Mouse (Mus musculus) right cerebral cortex, postnatal 25 days (tissue): ENCODE measurements around the gene Mrps5.
"Not testable (repeated sequence)": the region's sequence is repeated elsewhere in the genome, so short reads cannot be mapped to it uniquely, and the experiment has no call there.

Source experiments
- DNase-seq: peaks from one replicate; pipeline ENCODE4 v3.0.0; 2022

Gene Mrps5

DNA sequence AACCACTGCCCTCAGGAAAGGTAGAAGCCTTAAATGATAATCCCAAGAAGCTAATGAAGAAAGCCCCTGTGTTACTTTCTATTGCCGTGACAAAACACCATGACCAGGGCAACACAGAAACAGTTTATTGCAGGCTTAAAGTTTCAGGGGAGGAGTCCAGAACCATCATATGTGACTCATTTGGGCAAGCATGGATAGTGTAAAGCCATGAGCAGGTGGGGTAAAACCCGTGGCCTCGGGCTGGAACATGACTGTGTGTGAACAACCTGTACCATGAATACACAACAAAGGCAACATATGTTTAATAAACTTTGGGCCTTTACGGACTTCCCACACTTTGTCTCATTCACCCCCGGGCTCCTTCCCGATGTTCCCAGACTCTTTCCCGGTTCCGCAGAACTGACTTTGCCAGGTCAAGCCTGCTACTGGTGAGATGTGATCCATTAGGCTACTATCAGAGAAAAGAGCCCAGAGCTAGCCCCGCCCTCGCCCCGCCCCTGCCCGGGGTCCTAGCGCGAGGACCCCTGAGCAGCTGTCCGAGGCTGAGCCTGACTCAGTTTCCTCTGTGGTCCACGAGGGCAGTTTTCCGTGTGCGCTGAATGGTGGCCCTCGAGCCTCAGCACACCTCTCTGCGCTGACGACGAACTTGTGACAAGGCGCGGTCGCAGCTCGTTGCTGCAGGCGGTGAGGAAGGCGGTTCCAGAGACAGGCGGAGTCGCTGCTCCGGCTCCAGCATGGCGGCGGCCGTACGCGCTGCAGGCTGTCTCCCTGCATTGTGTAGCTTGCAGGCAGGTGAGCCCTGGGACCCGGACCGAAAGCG, at the start of gene Mrps5, which contains the start of gene Zfp661:
Gene Mrps5, plus strand, starts transcription at position 529 of the 820 bp plus-strand sequence.
Gene Zfp661, minus strand, starts transcription at position 401 of the 820 bp plus-strand sequence.
- peak; percentile 85 for DNase-seq

DNA sequence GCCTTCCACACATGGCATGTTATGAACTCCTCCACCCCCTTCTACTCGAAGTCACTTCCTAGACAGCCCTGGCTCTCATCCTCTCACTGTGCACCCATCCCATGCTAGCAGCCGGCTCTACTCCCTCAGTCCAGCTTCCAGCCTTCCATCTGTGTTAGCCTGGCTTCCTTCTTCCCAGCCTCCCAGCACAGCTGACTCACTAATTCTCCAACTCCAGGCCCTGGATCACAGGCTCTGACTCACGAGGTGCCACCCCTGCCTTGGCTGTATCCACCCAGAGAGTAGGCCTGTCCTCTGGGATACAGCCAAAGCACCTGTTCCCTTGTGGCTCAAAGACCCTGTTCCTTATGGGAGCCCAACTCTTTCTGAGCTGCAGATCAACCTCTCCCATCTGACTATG, 49.5 kb upstream of the Mrps5 start:
- peak; percentile 71 for DNase-seq

DNA sequence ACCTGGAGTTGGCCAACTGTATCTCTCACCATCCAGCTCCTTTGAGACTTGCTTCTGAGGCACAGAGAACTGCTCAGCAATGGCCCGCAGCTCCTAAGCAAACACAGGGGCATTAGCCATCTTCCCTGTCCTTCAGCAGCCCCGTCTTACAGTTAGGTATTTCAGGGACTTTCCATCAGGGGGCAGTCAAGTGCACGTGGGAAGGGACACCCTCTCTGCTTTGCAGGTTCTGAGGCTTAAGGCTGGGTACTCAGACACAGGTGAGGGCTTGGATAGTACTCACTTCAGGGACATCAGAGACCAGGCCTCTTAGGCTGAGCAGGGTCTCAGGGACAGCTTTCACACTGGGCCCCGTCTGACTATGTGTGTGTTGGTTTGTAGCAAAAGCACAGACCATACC, 47.5 kb upstream of the Mrps5 start:
- no peak for DNase-seq

DNA sequence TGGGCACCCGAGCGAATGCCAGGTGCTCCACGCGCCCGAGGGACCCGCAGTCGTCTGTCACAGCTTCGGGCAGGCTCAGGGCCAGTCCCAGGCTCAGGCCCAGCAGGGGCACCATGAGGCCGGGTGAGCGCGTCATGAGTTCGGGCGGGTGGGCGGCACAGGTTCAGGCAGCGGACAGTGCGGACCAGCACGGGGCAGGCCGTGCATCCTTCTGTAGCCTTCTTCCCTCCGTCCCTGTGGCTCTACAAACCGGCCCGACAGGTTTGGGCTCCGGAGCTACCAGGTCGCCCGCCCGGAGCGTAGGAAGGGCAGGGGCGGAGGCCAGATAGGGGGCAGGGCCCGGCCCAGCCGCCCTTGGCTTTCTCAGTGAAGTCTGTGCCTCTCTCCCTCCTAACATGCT, 45.8 kb upstream of the Mrps5 start, which contains the start of gene Prom2:
Gene Prom2, minus strand, starts transcription at position 283 of the 400 bp plus-strand sequence.
- DNase-seq = no peak

DNA sequence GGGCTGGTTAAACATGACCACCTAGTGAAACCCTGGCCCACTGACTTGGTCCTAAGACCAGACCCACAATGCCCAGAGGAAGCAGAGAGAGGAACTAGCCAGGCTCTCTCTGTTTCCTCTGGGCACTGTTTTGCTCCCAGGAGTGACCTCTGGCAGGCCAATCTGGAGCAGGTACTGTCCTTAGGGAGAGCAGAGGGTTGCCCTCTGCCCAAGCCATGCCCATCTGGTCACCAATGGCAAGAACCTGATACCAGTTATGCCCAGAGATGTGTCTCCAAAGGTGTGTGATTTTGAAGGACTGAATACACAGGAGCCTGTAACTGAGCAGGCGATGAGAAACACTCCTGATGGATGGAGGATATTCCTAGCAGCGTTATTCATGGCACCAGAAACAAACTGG, 45.3 kb upstream of the Mrps5 start:
- DNase-seq = no peak

DNA sequence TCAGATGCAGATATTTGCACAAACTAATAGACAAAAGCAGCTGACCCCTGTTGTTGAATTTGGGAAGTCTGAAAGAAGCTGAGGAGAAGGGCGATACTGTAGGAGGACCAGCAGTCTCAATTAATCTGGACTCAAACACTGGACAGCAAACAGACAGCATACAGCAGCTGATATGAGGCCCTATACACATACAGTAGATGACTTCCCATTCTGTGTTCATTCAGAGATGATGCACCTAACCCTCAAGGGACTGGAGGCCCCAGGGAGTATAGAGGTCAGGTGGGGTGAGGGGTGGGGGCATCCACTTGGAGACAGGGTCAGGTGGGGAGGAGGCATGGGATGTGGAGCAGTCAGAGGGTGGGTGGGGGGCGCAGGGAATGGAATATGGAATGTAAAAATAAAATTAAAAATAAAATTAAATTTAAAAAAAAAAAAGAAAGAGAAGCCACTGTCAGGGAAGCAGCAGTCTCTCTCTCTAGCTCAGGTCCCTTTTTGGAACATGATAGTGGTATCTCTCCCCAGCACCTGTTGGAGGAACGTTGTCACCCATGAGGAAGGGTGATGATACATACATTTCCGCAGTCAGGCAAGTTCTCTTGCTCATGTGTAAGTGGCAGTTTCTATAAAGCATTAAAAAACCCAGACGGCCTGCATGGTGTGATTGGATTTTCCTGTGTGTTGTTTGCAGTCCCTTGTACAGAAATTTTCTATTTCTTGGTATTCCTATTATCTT, 38.5 kb upstream of the Mrps5 start:
- DNase-seq = no peak

DNA sequence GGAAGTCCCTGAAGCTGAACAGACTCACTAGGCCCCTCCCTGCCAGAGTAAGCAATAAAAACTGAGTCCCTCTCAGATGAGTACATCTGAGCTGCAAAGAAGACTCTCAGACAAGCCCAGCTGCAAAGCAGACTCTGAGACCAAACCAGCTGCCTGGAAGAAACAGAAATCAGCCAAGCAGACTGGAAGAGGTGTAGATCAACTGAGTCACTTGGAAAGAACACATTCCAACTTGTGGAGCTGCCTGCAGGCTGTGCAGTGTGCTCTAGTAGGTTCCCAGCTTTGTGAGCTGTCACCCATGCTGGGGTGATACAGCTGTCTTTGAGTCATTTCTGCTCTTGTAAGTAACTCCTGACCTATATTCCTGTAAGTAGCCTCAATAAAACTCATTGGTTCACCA, 37.3 kb upstream of the Mrps5 start:
- DNase-seq = no peak

DNA sequence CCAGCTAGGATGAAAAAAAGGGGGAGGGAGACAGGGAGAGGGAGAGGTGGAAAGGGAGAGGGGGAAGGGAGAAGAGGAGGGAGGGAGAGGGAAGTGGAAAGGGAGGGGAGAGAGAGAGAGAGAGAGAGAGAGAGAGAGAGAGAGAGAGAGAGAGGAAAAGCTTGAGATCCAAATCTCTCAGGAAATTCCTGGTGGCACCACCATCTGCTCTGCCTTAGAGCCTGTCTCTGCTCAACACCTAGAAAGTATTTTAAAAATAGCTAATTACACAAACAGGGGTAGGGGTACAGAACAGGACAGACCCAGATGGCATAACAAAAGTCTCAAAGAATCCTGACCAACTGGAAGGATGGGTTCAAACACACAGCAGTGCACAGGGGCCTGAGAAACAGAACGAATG, 36.6 kb upstream of the Mrps5 start:
- no peak for DNase-seq

DNA sequence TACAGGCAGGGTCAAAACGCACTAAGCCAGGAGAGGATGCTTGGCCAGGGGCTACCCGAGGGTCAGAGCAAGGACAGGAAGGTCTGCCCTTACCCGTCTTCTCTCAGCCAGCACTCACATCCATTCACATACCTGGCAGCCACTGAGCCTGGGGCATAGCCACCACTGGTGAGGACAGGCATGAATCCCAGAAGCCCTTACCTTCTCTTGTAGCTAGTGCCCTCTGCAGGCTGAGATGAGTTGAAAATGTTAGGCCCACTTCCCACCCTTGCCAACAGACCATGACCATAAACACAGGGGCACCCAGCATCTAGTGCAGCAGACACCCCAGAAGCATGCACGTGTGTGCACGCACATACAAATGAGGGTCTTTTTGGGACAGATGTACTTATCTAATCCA, 35.9 kb upstream of the Mrps5 start:
- peak; percentile 34 for DNase-seq

DNA sequence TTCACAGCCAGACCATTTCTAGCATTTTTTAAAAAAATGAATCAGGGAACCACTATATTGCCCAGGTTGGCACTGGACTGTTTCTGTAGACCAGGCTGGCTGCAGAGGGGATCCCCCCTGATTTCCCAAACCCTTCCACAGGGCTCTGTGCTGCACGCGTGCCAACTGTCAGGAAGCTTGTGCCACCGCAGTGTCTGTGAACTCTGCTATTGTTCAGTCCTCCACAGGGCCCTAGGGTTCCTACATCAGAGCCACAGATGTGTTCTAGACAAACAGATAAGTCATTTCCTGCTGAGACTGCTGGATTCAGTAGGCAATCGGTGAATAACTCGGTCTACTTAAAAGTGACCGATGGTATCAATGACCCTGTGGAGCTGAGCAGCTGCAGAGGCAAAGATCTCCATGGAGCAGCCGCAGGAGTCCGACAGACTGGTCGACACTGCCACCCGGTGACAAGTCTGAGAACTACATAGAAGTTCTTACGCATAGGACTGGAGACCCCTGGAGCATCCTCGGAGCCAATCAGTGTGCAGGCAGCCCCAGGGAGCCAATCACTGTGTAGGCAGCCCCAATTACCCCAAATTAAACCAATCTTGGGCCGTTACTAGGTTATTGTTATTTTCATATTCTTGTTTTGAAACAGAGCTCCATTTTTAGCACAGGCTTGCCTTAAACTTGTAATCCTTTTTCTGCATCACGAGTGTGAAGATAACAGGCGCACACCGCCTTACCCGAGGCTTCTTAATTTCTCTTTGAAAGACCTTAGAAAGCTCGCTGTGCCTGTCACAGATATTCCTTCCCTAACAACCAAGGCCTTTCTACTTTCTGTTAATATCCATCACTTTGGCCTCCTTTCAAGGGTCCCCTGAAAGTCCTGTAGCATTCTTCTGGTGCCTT, 27.7 kb upstream of the Mrps5 start:
- DNase-seq = peak; percentile 89

DNA sequence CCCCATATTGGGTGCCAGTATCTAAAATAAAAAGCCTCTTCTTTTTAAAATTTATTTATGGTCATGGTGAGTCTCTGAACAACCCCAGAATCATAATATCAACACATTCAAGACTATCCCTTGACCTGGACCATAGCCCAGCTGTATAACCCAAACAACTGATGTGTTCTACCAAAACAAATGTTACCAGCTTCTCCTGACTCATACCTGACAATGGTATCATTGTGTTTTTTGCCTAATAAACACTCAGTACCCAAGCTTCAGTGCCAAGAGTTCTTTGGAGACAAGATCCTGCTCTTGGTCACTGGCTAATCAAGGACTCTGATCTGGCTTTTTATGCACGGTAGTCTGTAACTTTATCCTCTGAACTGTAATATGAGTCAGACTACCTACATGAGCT, 13.7 kb upstream of the Mrps5 start:
- DNase-seq = no peak

DNA sequence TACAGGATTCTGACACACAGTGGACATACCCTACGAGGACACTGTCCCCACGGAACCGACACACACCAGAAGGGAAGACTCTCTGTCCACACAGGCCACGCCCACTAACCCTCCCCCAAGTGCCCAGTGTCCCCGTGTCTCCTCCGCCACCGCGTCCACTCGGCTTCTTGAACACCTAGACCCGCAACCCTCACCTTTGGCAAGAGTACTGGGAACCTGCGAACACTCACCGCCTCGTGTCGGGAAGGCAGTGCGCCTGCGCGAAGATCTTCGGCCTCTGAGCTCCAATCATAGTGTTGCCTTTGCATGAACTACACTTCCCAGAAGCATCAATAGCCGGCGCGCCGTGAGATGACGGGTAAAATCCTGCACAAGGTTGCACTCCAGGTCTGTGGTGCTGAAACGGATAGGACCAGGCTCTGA, 2.6 kb upstream of the Mrps5 start:
- DNase-seq = peak; percentile 94

DNA sequence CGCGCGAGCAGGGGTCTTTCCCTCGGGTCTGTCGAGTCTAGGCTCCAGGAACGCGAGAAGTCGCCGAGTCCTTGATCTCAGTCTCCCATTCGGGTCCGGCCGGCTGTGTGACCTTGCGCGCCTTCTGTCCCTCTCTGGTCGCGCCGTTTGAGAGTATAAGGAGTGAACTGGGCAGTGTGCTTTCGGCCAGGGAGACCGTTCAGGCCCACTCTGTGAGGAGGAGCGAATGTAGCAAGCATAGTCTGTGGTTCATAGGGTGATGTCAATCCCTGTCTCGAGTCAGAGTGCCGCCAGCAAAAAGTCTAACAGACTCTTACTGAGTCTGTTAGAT, 457 bp downstream of the Mrps5 start:
- DNase-seq = no peak

DNA sequence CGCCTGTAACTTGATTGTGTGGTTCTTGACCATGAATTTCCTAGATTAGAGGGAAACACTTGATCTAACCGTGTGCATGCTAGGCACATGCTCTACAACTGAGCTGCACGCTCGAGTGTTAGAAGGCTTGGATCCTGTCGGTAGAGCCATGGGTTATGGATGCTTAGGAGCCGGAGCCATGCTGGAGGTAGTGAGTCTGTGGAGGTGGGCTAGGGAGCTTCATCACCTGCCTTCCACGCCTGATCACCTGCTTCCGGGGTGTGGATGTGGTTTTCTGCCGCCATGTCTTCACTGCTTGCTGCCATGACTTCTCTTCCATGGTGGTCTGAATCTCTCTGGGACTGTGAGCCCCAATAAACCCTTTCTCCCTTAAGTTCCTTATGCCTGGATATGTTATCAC, 1.9 kb downstream of the Mrps5 start:
- DNase-seq = no peak

DNA sequence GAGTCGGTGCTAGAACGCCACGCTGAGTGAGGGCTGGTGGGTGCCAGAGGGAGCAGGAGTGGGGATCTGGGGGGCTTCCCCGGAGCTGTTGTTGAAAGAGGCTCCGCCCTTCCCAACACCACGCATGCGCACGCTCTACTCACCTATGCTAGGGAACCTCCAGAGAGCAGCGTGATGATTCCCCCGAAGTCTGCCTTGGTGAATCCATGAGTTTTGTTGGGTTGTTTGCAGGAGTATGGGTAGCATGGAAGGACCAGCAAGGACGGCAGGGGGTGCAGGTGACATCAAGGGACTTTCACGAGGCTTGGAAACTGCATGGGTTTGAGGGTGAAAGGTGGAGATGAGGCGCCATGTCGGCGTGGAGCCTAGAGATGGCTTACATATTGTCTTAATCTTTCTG, 3.2 kb downstream of the Mrps5 start:
- DNase-seq = no peak

DNA sequence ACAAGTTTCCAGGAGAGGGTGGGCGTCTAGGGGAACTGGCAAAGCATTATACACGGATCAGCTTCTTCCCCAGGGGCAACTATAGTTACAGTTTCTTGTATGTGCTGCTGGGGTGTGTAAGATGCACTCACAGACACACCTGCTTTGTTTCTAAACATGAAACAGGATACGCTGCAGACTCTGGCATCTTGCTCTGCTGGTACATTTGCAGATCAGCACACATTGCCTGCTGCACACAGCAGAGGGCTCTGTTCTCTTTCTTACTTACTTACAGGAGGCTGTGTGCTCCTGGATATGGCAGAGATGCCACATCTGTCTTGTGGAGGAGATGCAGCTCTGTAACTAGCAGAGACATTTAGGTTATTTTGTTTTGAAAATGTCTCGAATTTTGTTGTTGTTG, 3.8 kb downstream of the Mrps5 start:
- DNase-seq = no peak

DNA sequence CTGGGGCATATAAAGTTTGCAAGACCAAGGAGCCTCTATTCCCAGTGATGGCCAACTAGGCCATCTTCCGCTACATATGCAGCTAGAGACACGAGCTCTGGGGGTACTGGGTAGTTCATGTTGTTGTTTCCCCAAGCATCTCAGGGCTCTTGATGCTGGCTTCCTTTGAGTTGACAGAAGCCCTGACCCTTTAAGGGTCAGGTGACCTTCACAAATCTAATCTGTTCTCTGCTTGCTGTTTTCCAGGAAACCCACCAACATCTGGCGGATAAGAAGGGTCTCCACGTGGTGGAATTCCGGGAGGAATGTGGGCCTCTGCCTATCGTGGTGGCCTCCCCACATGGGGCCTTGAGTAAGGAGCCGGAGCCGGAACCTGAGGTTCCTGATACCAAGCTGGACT, 16.4 kb downstream of the Mrps5 start:
- not testable (repeated sequence) for DNase-seq

DNA sequence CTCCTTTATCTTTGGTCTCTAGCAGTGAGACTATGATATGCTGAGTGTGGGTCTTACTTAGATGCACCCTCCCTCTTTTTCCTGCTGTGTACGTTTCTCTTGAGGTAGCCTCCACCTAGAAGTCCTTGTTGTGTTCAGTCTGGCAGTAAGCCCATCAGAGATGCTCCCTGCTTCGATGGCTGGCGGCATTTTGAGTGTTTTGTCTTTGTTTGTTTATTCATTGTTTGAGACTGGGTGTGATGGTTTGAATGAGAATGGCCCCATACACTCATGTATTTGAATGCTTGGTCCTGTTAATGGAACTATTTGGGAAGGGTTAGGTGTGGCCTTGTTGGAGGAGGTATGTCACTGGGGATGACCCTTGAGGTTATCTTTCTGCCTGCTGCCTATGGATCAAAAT, 18.2 kb downstream of the Mrps5 start:
- no peak for DNase-seq

DNA sequence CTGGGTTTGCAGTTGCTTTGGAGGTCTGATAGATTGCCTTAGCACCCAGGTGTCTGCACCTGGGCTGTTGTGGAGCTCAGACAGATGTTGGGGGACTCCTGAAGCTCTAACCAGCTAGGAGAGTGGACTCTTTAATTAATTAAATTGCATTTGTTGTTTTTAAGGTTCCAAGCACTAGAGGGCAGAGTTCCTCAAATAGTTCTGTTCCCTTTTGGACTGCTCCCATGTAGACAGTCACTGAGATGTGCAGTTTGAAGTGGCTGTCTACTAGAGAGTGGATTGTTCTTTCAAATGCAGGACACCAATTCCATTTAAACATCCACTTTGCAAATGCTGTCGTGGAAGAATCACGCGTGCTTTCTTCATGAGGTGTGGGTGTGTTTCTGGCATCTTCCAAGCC, 21.2 kb downstream of the Mrps5 start:
- DNase-seq = no peak

DNA sequence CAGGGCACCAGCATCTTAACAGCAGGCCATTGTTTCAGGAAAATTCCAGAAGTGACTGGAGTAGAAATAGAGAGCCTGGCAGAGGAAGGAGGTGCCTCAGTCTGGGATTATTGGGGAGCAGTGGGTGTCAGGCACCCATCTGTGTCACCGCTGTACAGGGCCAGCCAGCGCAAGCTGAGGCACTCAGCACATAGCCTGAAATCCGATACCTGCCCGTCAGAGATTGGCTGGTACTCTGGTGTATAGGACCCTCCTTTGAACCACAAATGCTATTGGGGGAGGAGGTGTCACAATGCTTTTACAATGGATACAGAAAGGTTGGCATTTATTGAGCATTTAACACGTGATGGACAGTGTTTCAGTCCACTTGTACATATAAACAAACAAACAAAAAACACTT, 22.0 kb downstream of the Mrps5 start:
- no peak for DNase-seq

DNA sequence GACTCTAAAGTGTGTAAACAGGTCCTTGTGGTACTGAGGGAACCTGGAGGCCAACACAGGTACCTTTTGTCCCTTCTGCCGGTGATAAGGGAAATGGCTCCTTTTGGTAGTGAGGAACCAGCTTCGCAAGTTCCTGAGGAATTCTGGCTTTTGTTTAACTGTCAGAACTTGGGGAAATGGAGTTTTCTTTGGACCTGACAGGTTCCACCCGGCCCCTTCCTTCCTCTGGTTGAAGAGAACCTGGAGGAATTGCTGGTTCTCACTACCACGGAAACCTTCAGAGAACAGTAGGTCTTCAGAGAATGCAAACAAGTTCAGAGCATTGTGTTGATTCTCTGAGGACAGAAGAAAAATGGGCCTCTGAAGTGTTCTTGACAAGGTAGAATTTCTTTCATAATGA, 24.4 kb downstream of the Mrps5 start:
- no peak for DNase-seq

DNA sequence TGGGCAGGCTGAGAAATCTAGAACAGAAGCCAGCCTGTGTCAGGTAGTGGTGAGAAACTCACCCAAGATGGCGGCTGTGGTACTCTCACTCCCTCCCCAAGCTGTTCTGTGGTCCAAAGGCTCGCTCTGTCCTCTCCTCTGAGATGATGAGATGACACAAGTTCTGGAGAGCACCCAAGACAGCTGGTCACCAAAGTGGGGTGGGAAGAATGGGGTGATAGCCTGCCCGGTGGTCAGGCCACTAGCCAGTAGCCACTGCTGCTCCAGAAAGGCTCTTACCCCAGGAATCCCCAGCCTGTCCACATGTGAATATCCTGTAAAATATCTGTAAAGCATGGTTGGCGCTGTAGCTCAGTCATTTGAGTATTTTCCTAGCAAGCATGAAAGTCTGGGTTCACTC, 25.3 kb downstream of the Mrps5 start:
- DNase-seq = no peak

DNA sequence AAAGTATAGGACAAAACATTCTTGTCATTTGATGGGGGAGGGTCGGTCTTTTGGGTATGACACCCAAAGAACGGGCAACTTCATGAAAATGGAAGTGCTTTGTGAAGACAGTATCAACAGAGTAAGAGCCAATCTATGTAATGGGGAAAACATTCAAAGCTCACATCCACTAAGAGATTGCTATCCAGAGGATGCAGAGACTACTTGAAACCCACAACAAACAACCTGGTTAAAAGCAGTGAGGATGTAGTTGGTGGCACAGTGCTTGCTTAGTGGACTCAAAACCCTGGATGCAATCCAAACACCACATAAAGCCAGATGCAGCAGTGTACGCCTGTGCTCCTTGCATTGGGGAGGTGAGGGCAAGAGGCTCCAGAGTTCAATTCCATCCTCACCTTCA, 32.3 kb downstream of the Mrps5 start:
- no peak for DNase-seq
